Mouse (Mus musculus): ENCODE measurements around the gene Gm21885. TPM values are rescaled to one million over a fixed set of nuclear protein-coding genes. Genes with fewer than 3 reads are reported as not detected.

The Gm21885 gene
- polyA plus RNA-seq, 2 experiments: not detected

DNA sequence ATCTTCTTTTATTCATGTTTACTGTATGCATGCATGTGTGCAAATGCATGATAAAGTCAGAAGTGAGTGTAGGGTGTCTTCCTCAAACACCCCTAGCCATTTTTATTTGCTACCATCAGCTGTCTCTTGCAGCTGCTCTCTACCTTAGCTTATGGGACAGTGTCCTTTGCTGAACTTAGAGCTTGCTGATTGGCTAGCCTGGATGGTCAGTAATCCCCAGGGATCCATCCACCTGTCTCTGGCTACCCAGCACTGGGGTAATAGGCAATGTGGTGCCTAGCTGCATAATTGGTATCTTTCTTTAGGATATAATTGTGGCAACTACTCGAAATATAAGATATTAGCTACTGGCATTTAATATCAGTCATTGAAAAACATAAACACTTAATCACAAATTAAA lies 31.1 kb downstream of the Gm21885 start:
- WGBS (ENCODE audit: insufficient replicate concordance): 58% methylated on average over 1 of the region's 1 CpGs

DNA sequence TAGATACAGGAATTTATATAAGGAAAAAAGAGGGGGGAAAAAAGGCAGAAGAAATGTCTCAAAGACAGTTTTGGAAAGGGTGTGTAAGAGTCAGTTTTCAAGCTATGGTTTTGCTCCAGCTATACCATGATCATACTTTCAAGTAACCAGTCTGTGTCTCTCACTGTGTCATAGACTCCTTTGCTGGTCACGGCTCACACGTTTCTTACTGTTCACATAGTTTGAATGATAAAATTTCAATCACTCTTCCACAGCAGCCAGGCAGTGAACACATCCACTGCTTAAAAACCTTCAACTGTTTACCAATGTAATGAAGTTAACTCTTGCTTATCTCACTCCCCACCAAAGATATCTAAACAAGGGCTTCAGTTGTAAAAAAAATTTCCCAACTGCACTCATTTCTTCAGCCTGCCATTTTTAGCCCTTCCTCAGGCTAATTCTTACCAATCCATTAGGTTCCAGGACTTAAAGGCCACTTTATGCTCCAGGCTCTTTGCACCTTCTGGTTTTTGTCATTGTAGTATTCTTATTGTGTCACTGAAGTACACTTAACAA lies 32.5 kb downstream of the Gm21885 start:
- TF ChIP-seq CTCF (IDR thresholded peaks at IDR 0.05; ENCODE audit: low read depth) (no peak), EP300 (IDR thresholded peaks at IDR 0.05; ENCODE audit: low read depth) (peak; percentile 26; the same call in 1 of the 2 replicates)
- peak overlapping the region; percentile 10; the same call in 1 of the 2 replicates for H3K9ac ChIP-seq (replicated peaks)
- H3K4me1 ChIP-seq (replicated peaks; ENCODE audit: control insufficient read depth in 2 of 2, insufficient read depth in 2 of 2, low read length in 1 of 2): peaks cover 45 to 50% of the 10 kb centered on the region in 2 experiments
- no peaks in the 10 kb centered on the region for H3K27me3 ChIP-seq (ENCODE audit: control insufficient read depth, insufficient read depth, low read length)
- H3K4me3 ChIP-seq (ENCODE audit: insufficient read depth in 1 of 2, low read depth in 2 of 2, low read length in 2 of 2): no peak overlapping the region
- H3K36me3 ChIP-seq (replicated peaks; ENCODE audit: control insufficient read depth, insufficient read depth, low read depth): peaks cover 24% of the 10 kb centered on the region
- DNase-seq (ENCODE audit: low read depth in 3 of 3, low spot score in 3 of 3) (no peak), ATAC-seq (ENCODE audit: insufficient read depth) (peak; percentile 61; the same call in 1 of the 2 replicates)
- H3K4me2 ChIP-seq (ENCODE audit: low read depth): peak overlapping the region; percentile 40
- 7% methylated on average over 2 of the region's 2 CpGs for WGBS (ENCODE audit: insufficient replicate concordance)
- no peaks in the 10 kb centered on the region for H3K9me3 ChIP-seq (ENCODE audit: control insufficient read depth, low read length)
- H3K27ac ChIP-seq: peak overlapping the region; percentile 11

More for the DNA sequence above, 31.1 kb downstream of the Gm21885 start:
- Histone ChIP-seq H3K27me3 (ENCODE audit: control insufficient read depth, insufficient read depth, low read length) (no peaks in the 10 kb centered on the region), H3K9me3 (ENCODE audit: control insufficient read depth, low read length) (no peaks in the 10 kb centered on the region), H3K9ac (replicated peaks) (no peak overlapping the region), H3K4me2 (ENCODE audit: low read depth) (no peak overlapping the region), H3K27ac (no peak overlapping the region), H3K36me3 (replicated peaks; ENCODE audit: control insufficient read depth, insufficient read depth, low read depth) (peaks cover 28% of the 10 kb centered on the region), H3K4me1 (replicated peaks; ENCODE audit: control insufficient read depth in 2 of 2, insufficient read depth in 2 of 2, low read length in 1 of 2) (peaks cover 35 to 39% of the 10 kb centered on the region in 2 experiments), H3K4me3 (ENCODE audit: insufficient read depth in 1 of 2, low read depth in 2 of 2, low read length in 2 of 2) (no peak overlapping the region)
- ATAC-seq (ENCODE audit: insufficient read depth) (no peak), DNase-seq (ENCODE audit: low read depth in 3 of 3, low spot score in 3 of 3) (no peak)
- TF ChIP-seq EP300 (IDR thresholded peaks at IDR 0.05; ENCODE audit: low read depth): no peak
- no peak for TF ChIP-seq CTCF (IDR thresholded peaks at IDR 0.05; ENCODE audit: low read depth)

DNA sequence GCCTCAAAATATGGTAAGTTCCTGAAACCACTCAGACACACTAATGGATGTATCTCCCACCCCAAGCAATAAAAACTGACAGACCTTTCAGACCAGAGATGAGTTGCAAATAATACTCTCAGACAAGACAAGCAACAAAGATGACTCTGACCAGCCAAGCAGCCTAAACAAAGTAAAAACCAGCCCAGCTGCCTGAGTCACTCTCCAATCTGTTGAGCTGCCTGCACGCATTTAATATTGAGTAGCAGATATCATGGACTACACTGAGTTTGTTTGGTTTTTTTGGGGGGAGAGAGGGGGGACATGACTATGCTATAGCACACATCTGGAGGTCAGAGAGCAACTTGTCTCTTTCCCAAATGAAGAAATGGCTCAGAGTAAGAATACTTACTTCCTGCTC lies 33.6 kb downstream of the Gm21885 start:
- H3K36me3 ChIP-seq (replicated peaks; ENCODE audit: control insufficient read depth, insufficient read depth, low read depth): peaks cover 20% of the 10 kb centered on the region
- 21% methylated on average over 1 of the region's 1 CpGs for WGBS (ENCODE audit: insufficient replicate concordance)
- peaks cover 54 to 55% of the 10 kb centered on the region in 2 experiments for H3K4me1 ChIP-seq (replicated peaks; ENCODE audit: control insufficient read depth in 2 of 2, insufficient read depth in 2 of 2, low read length in 1 of 2)
- H3K9ac ChIP-seq (replicated peaks): no peak overlapping the region; the same call in 1 of the 2 replicates
- ATAC-seq (ENCODE audit: insufficient read depth): no peak
- H3K27ac ChIP-seq: peak overlapping the region; percentile 26
- no peak overlapping the region for H3K4me3 ChIP-seq (ENCODE audit: insufficient read depth in 1 of 2, low read depth in 2 of 2, low read length in 2 of 2)
- no peaks in the 10 kb centered on the region for H3K9me3 ChIP-seq (ENCODE audit: control insufficient read depth, low read length)
- no peaks in the 10 kb centered on the region for H3K27me3 ChIP-seq (ENCODE audit: control insufficient read depth, insufficient read depth, low read length)
- DNase-seq (ENCODE audit: low read depth in 3 of 3, low spot score in 3 of 3): no peak
- H3K4me2 ChIP-seq (ENCODE audit: low read depth): peak overlapping the region; percentile 40
- TF ChIP-seq EP300 (IDR thresholded peaks at IDR 0.05; ENCODE audit: low read depth) (no peak), CTCF (IDR thresholded peaks at IDR 0.05; ENCODE audit: low read depth) (no peak)

DNA sequence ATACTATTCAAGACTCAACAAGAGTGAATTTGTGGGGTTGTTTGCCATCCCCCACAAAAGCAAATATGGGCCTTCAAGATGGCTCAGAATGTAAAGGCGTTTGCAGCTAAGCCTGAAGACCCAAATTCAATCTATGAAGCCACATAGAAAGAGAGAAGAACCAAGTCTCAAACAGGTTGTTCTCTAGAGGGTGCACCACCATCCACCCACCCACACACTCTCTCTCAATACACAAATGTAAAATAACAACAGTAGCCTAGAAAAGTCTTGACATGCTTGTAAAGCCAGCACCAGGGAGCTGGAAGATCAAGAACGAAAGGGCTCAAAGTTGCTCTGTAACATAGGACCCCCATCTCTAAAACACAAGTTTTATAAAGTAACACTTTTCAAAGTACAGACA lies 34.9 kb downstream of the Gm21885 start:
- Histone ChIP-seq H3K27ac (peak overlapping the region; percentile 14; the same call in 1 of the 2 replicates), H3K9ac (replicated peaks) (peak overlapping the region; percentile 35), H3K4me2 (ENCODE audit: low read depth) (peak overlapping the region; percentile 85), H3K4me1 (replicated peaks; ENCODE audit: control insufficient read depth in 2 of 2, insufficient read depth in 2 of 2, low read length in 1 of 2) (peaks cover 51 to 55% of the 10 kb centered on the region in 2 experiments), H3K36me3 (replicated peaks; ENCODE audit: control insufficient read depth, insufficient read depth, low read depth) (peaks cover 20% of the 10 kb centered on the region), H3K27me3 (ENCODE audit: control insufficient read depth, insufficient read depth, low read length) (no peaks in the 10 kb centered on the region), H3K9me3 (ENCODE audit: control insufficient read depth, low read length) (no peaks in the 10 kb centered on the region), H3K4me3 (ENCODE audit: insufficient read depth in 1 of 2, low read depth in 2 of 2, low read length in 2 of 2) (no peak overlapping the region)
- 73% methylated on average over 2 of the region's 2 CpGs for WGBS (ENCODE audit: insufficient replicate concordance)
- DNase-seq (ENCODE audit: low read depth in 3 of 3, low spot score in 3 of 3) (no peak), ATAC-seq (ENCODE audit: insufficient read depth) (no peak)
- TF ChIP-seq CTCF (IDR thresholded peaks at IDR 0.05; ENCODE audit: low read depth) (no peak), EP300 (IDR thresholded peaks at IDR 0.05; ENCODE audit: low read depth) (no peak)

DNA sequence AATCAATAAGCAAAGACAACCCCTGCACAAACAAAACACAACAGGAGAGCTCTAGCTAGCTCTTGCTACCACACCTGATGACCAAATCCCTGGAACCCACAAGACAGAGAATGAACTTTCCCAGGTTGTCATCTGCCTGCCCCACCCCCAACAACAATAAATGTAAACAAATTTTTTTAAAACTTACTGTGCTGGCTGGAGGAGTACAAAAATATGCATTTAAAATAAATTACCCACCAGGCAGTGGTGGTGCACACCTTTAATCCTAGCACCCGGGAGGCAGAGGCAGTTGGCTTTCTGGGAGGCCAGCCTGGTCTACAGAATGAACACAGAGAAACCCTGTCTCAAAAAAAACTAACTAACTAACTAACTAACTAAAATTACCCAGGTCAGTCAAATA lies 35.3 kb downstream of the Gm21885 start:
- no peak overlapping the region; the same call in 1 of the 2 replicates for H3K27ac ChIP-seq
- no peak for DNase-seq (ENCODE audit: low read depth in 3 of 3, low spot score in 3 of 3)
- no peak for TF ChIP-seq CTCF (IDR thresholded peaks at IDR 0.05; ENCODE audit: low read depth)
- TF ChIP-seq EP300 (IDR thresholded peaks at IDR 0.05; ENCODE audit: low read depth): no peak
- no peaks in the 10 kb centered on the region for H3K27me3 ChIP-seq (ENCODE audit: control insufficient read depth, insufficient read depth, low read length)
- peaks cover 20% of the 10 kb centered on the region for H3K36me3 ChIP-seq (replicated peaks; ENCODE audit: control insufficient read depth, insufficient read depth, low read depth)
- peak overlapping the region; percentile 85 for H3K4me2 ChIP-seq (ENCODE audit: low read depth)
- H3K4me1 ChIP-seq (replicated peaks; ENCODE audit: control insufficient read depth in 2 of 2, insufficient read depth in 2 of 2, low read length in 1 of 2): peaks cover 51 to 55% of the 10 kb centered on the region in 2 experiments
- H3K9me3 ChIP-seq (ENCODE audit: control insufficient read depth, low read length): no peaks in the 10 kb centered on the region
- 71% methylated on average over 1 of the region's 1 CpGs for WGBS (ENCODE audit: insufficient replicate concordance)
- H3K9ac ChIP-seq (replicated peaks): no peak overlapping the region
- H3K4me3 ChIP-seq (ENCODE audit: insufficient read depth in 1 of 2, low read depth in 2 of 2, low read length in 2 of 2): peak overlapping the region in 1 of 2 experiments; percentile 8; a peak in 1 of 4 replicates
- no peak for ATAC-seq (ENCODE audit: insufficient read depth)
